Mouse (Mus musculus): ENCODE measurements around the gene Gpr161.
A peak's percentile ranks its signal among the peaks of the same experiment; 100 is the strongest.

Gpr161 gene

DNA sequence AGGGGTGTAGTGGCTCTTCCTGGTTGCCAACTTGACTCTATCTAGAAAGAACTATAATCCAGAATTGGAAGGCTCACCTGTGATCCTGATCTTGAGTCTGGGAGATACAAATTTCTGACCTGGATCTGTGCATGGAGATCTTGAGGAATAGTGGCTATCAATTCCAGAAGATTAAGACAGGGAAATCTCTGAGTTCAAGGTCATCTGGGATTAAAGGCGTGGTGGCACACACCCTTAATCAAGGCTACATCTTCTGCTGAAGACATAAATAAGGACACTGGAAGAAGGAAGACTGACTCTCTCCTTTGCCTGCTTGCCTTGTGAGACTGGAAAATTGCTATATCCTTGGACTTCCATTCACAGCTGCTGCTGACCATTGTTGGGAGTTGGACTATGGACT lies at the start of gene Gpr161:
Gene Gpr161 (plus strand): TSS at position 301 of the 400 bp plus-strand sequence.
- no peak for DNase-seq

- DNase-seq: no peak
Observed at GRCm38 (mm10) chr1:165246587-165246986, 49.0 kb upstream of the Gpr161 start.

DNA sequence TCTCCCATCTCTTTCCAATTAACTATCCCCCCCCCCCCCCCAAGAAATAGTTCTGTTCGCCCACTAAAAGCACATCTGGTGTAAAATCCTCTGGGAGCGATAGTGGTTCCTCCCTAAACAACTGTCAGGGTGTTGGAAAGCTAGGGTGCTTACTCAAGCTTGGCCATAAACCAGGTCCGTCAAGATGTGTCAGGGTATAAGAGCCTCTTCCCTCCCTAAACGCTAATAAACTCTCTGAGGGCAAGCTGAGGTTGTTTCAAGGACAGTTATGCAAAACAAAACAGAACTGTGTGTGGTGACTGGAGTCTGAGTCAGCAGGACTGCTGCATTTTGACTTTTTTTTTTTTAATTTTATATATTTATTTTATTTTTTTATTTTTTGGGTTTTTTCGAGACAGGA lies 48.5 kb upstream of the Gpr161 start:
- no peak for DNase-seq

DNA sequence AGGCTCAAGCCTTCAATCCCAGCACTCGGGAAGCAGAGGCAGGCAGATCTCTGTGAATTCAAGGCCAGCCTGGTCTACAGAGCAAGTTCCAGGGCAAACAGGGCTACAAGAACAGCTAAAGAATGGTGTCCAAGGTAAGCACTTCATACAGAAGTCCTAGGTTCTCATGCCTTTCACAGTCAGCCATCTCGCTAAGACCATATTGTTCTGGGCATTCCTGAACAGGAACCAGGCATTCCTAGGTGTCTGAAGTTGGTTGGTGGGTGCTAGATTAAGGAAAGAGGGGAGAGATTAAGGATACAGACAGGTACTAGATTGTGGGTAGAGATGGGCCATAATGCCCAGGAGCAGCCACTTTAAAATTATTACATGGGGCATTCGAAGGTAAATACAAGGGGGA lies 47.8 kb upstream of the Gpr161 start:
- no peak for DNase-seq

DNA sequence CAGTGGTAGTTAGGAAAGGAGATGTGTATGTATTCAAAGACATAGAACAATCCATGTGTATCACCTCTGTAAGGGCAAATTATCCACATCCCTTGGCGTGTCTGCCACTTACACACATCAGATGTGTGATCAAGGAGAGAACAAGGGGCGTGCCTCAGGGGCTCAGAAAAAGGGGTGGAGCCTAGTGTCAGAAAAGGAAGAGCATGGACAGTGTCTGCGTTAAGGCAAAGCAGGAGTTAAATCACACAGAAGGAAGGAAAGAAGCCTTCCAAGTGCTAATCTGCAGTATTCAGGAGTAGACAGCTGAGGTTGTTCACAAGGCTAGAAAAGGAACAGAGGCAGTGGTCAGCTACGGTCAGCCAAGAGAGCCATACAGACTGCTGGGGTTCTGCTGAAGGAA lies 46.7 kb upstream of the Gpr161 start:
- DNase-seq: no peak

- no peak for DNase-seq
Observed at GRCm38 (mm10) chr1:165250546-165250945, 45.0 kb upstream of the Gpr161 start.

DNA sequence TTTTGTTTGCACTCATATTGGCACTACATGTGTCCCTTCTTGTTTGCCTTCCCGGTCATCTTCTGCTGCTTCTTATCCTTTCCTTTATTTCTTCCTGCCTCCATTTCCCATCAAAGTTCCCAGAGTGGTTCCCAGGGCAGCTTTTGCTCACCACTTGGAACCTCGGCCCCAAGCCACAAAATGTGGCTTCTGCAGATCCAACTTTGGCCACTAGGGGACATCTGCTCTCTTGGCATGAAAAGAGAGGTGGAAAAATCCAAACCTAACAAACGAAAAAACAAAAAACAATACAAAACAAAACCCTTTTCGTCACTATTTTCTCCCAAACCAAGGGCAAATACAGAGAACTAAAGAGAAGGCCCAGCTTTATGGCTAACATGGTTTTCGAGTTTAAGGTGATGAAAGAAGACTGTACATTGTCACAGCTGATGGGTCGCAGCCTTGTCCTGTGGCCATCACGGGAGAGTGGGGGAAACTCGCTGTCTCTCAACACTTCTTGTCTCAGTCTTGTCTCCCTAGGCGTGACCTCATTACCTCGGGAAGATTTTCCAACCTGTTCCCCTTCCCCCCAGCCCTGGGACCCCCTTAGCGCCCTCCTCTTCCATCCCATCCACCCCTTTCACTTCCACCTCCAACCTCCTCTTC lies 43.4 kb upstream of the Gpr161 start:
- peak in 1 of 2 experiments; percentile 52 for DNase-seq

- DNase-seq: no peak
Observed at GRCm38 (mm10) chr1:165274946-165275345, 20.6 kb upstream of the Gpr161 start.

DNA sequence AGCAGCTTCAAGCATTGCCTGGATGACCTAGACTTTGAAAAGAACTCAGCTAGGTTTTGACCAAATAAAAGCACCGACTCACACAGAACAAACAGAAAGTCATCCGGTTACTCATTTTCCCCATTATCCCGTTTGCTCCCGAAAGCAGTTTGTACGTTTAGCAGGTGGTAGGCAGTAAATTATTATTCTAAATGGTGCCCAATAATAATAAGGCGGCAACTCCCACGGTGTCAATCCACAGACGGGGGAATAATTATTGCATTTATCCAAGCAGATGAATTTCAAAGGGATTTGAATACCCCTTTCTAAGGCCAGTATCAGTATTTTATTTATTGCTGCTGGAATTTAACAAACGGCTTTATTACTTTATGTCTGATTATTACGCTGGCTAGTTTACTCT lies 14.8 kb upstream of the Gpr161 start:
- no peak for DNase-seq

- DNase-seq: peak; percentile 9 to 19
Observed at GRCm38 (mm10) chr1:165281351-165282221, 14.0 kb upstream of the Gpr161 start.

DNA sequence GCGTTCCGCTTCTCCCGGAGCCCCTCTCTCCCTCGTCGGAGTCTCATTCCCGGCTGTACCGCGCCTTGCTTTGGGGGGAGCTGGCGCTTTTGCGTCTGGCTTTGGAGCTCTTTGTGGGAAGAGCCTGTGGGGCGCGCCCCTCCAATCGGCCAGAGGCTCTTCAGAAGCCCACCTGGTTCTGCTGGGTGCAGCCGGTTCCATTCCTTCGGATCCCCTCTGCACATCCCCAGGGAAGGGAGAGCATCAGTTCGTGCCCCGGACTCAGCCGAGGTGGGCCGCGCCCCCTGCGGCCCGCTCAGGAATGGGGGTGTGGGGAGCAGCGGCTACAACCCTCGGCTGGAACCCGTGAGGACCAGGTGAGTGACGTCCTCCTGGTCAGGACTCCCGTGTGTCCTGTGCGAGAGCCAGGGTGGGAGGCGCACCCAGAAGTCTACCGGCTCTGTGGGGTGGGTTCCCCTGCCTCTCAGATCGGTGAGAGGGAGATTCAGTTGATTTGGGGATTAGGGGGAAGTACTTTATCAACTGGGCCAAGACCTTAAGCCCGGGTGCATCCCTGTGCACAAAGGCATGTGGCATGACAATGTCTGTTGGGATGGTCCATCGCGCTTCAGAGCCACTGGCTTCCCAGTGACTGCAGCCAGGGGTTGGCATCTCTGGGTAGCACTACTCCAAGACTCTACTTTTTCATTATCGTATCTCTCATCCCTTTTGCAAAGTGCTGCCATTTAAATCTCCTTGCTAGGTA lies 13.2 kb upstream of the Gpr161 start:
- DNase-seq: no peak

DNA sequence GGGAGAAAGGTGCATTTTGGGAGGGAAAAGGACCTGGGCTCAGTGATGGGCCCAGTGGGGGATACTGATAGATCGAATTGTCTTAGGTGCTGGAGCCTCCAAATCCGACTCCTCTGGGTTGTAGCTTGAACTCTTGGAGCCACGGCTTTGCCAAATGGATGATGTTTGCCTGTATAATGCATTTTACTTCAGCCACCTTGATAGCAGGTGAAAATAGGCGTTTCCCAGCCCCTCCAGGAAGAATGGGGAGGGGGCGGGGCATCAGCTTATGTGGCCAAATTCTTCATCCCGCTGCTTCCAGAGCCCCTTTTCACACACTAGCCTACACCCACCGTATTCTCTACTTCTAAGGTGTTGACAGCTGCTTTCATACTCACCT lies 12.6 kb upstream of the Gpr161 start:
- no peak for DNase-seq

DNA sequence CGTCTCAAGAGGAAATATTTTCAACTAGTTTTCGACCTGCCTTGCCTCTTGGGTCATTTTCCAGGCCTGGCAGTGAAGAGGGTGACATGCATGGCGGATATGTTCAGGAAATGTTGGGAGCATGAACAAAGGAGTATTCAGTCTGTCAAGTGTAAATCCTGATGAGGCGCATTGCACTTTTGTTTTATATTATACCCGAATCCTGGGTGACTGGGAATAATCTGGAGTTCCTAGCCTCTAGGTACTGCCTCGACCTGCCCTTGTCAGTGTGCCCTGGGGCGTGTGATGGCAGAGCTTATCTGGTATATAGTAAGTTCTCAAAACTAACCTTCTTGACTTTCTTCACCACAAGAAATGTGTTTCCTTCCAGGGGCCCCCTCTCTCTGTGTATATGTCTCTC lies 11.5 kb upstream of the Gpr161 start:
- DNase-seq: no peak

GRCm38 (mm10) chr1:165288165-165288564 lies 7.4 kb upstream of the Gpr161 start:
- DNase-seq: no peak

- peak in 1 of 2 experiments; percentile 22 for DNase-seq
Observed at GRCm38 (mm10) chr1:165289831-165290230, 5.8 kb upstream of the Gpr161 start.

DNA sequence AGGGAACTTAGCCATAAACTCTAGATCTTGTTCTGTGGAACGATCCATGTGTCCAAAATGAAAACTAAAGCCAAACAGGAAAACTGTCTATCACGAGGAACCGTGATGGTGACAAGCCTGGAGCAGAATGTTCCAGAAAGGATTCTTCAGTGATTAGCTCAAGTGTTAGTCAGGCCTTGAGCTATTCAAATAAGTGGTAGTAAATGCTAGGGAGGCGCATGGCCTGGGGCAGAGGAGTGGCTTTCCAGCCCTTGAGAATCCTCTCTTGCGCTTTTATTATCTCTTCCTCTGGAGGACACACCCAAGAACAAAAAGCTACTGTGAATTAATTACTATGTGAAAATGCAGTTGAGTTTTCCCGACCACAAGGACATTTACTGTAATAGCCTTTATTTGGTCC lies 4.0 kb upstream of the Gpr161 start:
- DNase-seq: no peak

GRCm38 (mm10) chr1:165301108-165301507 lies 5.5 kb downstream of the Gpr161 start:
- DNase-seq: no peak

DNA sequence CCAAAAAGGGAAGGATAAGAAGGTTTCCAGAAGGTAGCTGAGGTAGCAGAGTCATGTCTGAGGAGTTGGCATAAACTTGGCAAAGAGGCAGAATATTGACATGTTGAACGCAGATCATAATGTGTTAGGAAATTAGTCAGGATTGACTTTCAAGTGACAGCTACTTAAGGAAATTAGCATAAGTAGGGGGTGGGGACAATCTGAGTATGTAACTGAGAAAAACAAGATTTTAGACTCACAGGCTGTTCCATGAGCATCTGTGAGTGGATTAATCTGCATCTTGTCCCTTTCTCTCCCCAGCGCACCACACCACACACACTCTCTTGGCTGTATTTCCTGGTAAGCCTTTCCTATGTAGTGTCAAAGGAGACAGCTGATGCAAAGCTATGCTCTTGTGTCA lies 6.0 kb downstream of the Gpr161 start:
- no peak for DNase-seq

GRCm38 (mm10) chr1:165302455-165303208 lies 7.0 kb downstream of the Gpr161 start:
- DNase-seq: no peak

- no peak for DNase-seq
Observed at GRCm38 (mm10) chr1:165303209-165303608, 7.6 kb downstream of the Gpr161 start.

DNA sequence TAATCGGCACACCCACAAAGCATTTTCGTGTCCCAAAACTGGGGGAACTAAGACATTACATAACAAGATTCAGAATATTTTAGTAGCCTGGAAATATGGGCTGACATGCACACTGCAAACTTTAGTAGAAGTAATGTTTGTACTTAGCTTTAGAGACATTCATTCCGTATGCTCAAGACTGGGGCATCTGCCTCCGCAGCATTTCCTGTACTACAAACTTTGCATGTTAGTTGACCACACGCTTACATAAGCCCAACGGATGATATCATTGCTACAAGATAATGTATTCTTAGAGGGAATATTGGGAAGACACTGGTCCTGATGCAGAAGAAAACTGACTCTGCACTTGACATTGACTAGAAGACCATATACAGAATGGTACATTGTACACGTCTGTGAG lies 8.8 kb downstream of the Gpr161 start:
- no peak for DNase-seq

DNA sequence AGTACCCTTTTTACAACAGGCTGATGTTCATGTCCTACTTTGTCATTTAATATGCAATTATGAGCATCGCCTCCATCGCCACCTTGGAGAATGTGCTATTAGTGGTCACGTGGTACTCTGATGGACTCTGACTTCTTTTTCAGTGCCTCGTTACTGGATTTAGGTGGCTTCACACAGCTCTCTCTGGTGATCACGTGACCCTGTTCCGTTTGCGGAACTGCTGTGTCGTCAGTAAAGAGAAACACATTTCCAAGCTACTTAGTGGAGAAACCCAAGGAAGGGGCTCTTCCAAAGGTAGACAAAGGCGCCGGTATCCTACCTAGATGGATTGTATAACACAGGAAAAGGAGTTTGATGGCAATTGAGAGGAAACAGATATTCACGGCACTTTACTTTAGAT lies 12.6 kb downstream of the Gpr161 start:
- no peak for DNase-seq

GRCm38 (mm10) chr1:165316361-165316760 lies 20.8 kb downstream of the Gpr161 start:
- DNase-seq: no peak

All from spleen, adult 18-20 months (tissue).